Mouse (Mus musculus): ENCODE measurements around the gene Vax2.

Vax2 gene

GRCm38 (mm10) chr6:83762880-83763431, 51.9 kb downstream of the Vax2 start:
- DNase-seq (ENCODE audit: low spot score): no peak

GRCm38 (mm10) chr6:83766982-83767381, 55.9 kb downstream of the Vax2 start:
- no peak for DNase-seq (ENCODE audit: low spot score)

- no peak for DNase-seq (ENCODE audit: low spot score)
These were observed 57.4 kb downstream of the Vax2 start for GRCm38 (mm10) chr6:83768485-83768884.

GRCm38 (mm10) chr6:83774126-83774525, 63.1 kb downstream of the Vax2 start:
- no peak for DNase-seq (ENCODE audit: low spot score)

- DNase-seq (ENCODE audit: low spot score): no peak
These were observed 63.9 kb downstream of the Vax2 start for GRCm38 (mm10) chr6:83774781-83775563.

GRCm38 (mm10) chr6:83775638-83776293, 64.7 kb downstream of the Vax2 start, which contains the start of gene Tex261:
Tex261 (minus strand) TSS chr6:83775813.
- peak; percentile 89 for DNase-seq (ENCODE audit: low spot score)

GRCm38 (mm10) chr6:83778306-83778705, 67.2 kb downstream of the Vax2 start:
- no peak for DNase-seq (ENCODE audit: low spot score)

- DNase-seq (ENCODE audit: low spot score): no peak
These were observed 68.0 kb downstream of the Vax2 start for GRCm38 (mm10) chr6:83779026-83779425.

- no peak for DNase-seq (ENCODE audit: low spot score)
These were observed 75.4 kb downstream of the Vax2 start for GRCm38 (mm10) chr6:83786426-83786825.
